Mouse (Mus musculus) bone marrow macrophage, adult 2 months (primary cell): ENCODE results near the gene Gm11639.

ENCODE experiments used
- CTCF ChIP-seq: IDR thresholded peaks from 2 replicates; pipeline ENCODE4 v1.5.1; 2012; ENCODE audit warnings: low read depth, mild to moderate bottlenecking, low read length, moderate library complexity
- POLR2A ChIP-seq: IDR thresholded peaks from 2 replicates; pipeline ENCODE4 v1.6.1; 2012; ENCODE audit warnings: mild to moderate bottlenecking, low read depth, low read length, borderline replicate concordance

DNA sequence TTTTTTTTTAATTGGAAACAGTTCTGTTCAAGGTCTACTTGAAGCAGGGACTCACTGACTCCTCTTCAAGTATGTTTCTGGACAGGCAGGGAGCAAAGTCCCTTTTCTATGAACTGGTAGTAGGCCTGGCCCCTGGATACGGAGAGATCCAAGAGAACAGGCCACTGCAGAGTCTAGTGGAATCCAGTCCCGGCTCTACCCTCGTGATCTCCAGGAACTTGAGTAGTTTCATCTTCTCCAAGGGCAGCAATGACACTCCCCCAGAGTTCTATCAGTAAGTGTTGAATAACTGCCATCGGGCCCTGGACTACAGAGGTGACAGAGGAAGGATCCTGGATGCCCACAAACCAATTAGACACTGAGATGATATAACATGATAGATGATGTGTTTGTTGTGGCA lies 470.4 kb downstream of the Gm11639 start:
- TF ChIP-seq POLR2A (no peak), CTCF (no peak)
